Mouse (Mus musculus): ENCODE results near the gene Heatr1. TPM values are rescaled to one million over a fixed set of nuclear protein-coding genes. Genes with fewer than 3 reads are reported as not detected.

Gene Heatr1
- 10 to 100 TPM; 28.0 to 31.5 TPM for total RNA-seq (2023)

GRCm38 (mm10) chr13:12394609-12395505 lies at the start of gene Heatr1:
Gene Heatr1, plus strand, starts transcription at chr13:12395027.

GRCm38 (mm10) chr13:12464844-12465243 lies 70.0 kb downstream of the Heatr1 start, which contains the start of gene Lgals8:
Gene Lgals8, minus strand, starts transcription at chr13:12464944.

Other genes with a start within 250 kb of the Heatr1 start
- gene Mtr, start 136.9 kb upstream of the Heatr1 start, total RNA-seq (2023), result 10 to 100 TPM; 26.7 to 27.2 TPM
- under 1 TPM in 1 of 2 experiments, not detected in 1; 0.55 TPM for gene Actn2, start 54.3 kb upstream of the Heatr1 start, total RNA-seq (2023)
- gene Lgals8, start 69.9 kb downstream of the Heatr1 start, total RNA-seq (2023), result 10 to 100 TPM; 39.8 to 51.4 TPM
- gene Edaradd, start 125.4 kb downstream of the Heatr1 start, total RNA-seq (2023), result under 1 TPM; 0.66 to 0.79 TPM
- 10 to 100 TPM; 13.2 to 14.9 TPM for gene Ero1lb, start 170.8 kb downstream of the Heatr1 start, total RNA-seq (2023)